Mouse (Mus musculus) embryonic fibroblast, embryonic 13.5 days (primary cell): Measurements from ENCODE around the gene Abhd8.

Experiments
- CTCF ChIP-seq: IDR thresholded peaks from 2 replicates; pipeline ENCODE4 v1.5.1; 2011; ENCODE audit warnings: mild to moderate bottlenecking, control low read depth, low read length, moderate library complexity, borderline replicate concordance; ENCODE audit not compliant: insufficient read depth
- POLR2A ChIP-seq: IDR thresholded peaks from 2 replicates; pipeline ENCODE4 v1.6.1; 2011; ENCODE audit warnings: low read depth, mild to moderate bottlenecking, control low read depth, low read length, moderate library complexity

DNA sequence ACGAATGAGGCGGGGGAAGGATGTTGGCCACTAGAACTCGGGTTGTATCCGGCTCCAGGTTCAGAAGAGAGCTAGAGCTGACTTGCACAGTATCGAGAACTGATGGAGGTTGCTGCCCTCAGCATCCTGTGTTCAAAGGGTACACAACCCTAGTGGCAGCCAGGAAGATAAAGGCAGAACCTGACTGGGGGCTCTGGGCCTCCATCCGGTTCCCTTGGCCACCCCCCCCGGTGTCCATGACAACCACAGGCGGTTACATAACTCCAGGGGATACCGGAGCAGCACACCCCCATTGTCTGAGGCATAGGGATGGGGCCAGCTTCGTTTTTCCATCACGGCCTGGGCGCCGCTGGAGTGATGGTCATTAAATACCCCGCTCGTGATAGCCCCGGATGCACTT lies 669 bp downstream of the Abhd8 start:
- TF ChIP-seq POLR2A (0 out of 2 replicates have a peak, but pooled peaks have one; percentile 18), CTCF (no peak)
